Mouse (Mus musculus) heart, embryonic 11.5 days (tissue): ENCODE measurements around the gene Hectd2. TPM values are rescaled to one million over a fixed set of nuclear protein-coding genes. Genes with fewer than 3 reads are reported as not detected.
A peak's percentile ranks its signal among the peaks of the same experiment; 100 is the strongest.

Experiments
- ATAC-seq: fragments of 200-750 bp; cut with Nextera tagmentation; replicated peaks from 2 replicates; pipeline ENCODE4 v1.8.0; 2017; ENCODE audit warnings: moderate library complexity; ENCODE audit not compliant: insufficient number of reproducible peaks, low FRiP score, low TSS enrichment
- H3K27ac ChIP-seq: fragments of 300-500 bp; sonication (generic); 2 replicates; pipeline ENCODE4 v1.5.1; 2014; ENCODE audit warnings: mild to moderate bottlenecking, low read depth, low read length
- H3K27me3 ChIP-seq: fragments of 300-500 bp; sonication (generic); 2 replicates; pipeline ENCODE4 v1.6.1; 2014; ENCODE audit warnings: mild to moderate bottlenecking, low read length, mixed read lengths; ENCODE audit not compliant: control insufficient read depth, insufficient read depth
- H3K36me3 ChIP-seq: fragments of 300-500 bp; sonication (generic); 2 replicates; pipeline ENCODE4 v1.6.1; 2014; ENCODE audit warnings: mild to moderate bottlenecking, low read length, moderate library complexity, mixed read lengths; ENCODE audit not compliant: control insufficient read depth, insufficient read depth
- H3K4me1 ChIP-seq: fragments of 300-500 bp; sonication (generic); 2 replicates; pipeline ENCODE4 v1.6.1; 2014; ENCODE audit warnings: low read length; ENCODE audit not compliant: control insufficient read depth, insufficient read depth
- H3K4me2 ChIP-seq: fragments of 300-500 bp; sonication (generic); 2 replicates; pipeline ENCODE4 v1.6.1; 2014; ENCODE audit warnings: mild to moderate bottlenecking, moderate library complexity
- H3K4me3 ChIP-seq: fragments of 300-500 bp; sonication (generic); 2 replicates; pipeline ENCODE4 v1.5.1; 2014; ENCODE audit warnings: low read depth, low read length
- H3K9ac ChIP-seq: fragments of 300-500 bp; sonication (generic); 2 replicates; pipeline ENCODE4 v1.6.1; 2014; ENCODE audit warnings: mild to moderate bottlenecking, low read depth, low read length, moderate library complexity
- H3K9me3 ChIP-seq: fragments of 300-500 bp; sonication (generic); replicated peaks from 2 replicates; pipeline ENCODE4 v1.6.1; 2016; ENCODE audit warnings: low read length; ENCODE audit not compliant: control insufficient read depth
- WGBS: fragments of 180-500 bp; shearing (Covaris S2); extraction: QIAGEN DNeasy Blood & Tissue Kit; methylation state at CpG from one replicate; pipeline ENCODE4 v1.1.7; 2014; ENCODE audit not compliant: insufficient replicate concordance; 5-methylcytosine and 5-hydroxymethylcytosine counted together
- polyA plus RNA-seq: library from polyadenylated mRNA; unstranded; fragments of >200 nt; fragmentation: Nextera tagmentation; extraction: Ambion mirVana; gene quantifications from 2 replicates; pipeline ENCODE4 v1.2.1, GENCODE M21; 2014

Hectd2 gene
- polyA plus RNA-seq, 1 experiment from 2014 or later, result 10.1 TPM

DNA sequence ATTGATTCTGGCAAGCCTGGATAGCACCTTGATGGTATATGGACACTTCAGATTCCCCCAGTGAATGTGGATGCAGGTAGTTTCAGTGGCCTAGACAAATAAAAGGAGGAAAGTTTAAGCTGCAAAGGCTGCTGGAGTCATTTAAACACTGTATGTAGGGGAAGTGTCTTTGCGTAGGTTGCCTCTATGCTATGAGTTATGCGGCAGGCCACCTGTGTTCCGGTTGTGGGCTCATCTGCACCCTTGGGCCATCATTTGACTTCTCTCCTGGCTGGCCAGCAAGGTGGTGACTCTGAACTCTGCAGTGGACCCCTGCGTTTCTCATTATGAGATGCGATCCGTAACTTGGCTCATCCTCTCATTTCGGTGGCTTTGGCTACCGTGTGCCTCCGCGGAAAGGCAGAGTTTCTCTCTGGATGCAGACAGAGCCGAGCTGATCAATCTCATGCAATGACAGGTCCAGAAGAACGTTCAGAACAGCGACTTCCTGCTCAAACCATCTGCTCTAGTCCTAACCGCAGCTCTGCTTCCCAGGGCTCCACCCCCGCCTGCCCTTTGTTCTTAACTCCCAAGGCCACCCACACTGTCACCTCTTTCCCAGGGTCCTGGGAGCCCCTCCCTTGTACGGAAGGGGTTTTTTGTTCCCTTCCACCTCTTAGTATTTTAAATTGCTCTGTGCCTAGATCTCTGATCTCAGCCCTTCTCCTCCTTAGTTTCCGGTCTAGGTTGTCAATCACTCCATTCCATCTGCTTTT, 20.3 kb upstream of the Hectd2 start:
- Histone ChIP-seq H3K4me3 (no peak overlapping the region), H3K9ac (no peak overlapping the region), H3K27ac (peak overlapping the region; percentile 11; the same call in 1 of the 2 replicates), H3K4me2 (peak overlapping the region; percentile 29), H3K9me3 (no peaks in the 10 kb centered on the region), H3K27me3 (no peaks in the 10 kb centered on the region), H3K36me3 (no peaks in the 10 kb centered on the region), H3K4me1 (peaks cover 6% of the 10 kb centered on the region; the same call in 1 of the 2 replicates)
- peak; percentile 39; the same call in 1 of the 2 replicates for ATAC-seq
- WGBS, result 49% methylated on average over 17 of the region's 17 CpGs

DNA sequence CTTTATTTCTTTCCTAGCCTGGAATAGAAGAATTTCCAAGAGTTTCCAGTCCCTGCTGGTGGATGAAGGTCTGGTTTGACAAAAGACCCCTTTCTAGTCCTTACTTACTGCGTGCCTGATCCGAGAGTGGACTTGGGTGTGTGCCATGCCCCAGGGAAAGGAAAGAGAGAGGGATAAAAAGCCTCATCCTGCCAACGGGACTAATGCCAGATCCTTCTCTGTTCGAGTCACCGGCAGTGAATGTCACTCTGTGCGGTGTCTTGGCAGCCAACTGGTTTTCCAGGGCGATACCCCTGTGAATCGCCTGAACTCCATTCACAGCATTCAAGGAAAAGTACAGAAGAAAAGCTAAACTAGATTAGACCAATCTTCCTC, 19.7 kb upstream of the Hectd2 start:
- no peak overlapping the region for H3K4me3 ChIP-seq
- WGBS, result 43% methylated on average over 8 of the region's 8 CpGs
- no peaks in the 10 kb centered on the region for H3K27me3 ChIP-seq
- H3K27ac ChIP-seq, result no peak overlapping the region
- H3K9me3 ChIP-seq, result no peaks in the 10 kb centered on the region
- H3K4me2 ChIP-seq, result peak overlapping the region; percentile 29
- no peak overlapping the region for H3K9ac ChIP-seq
- H3K4me1 ChIP-seq, result peaks cover 6% of the 10 kb centered on the region; the same call in 1 of the 2 replicates
- ATAC-seq, result no peak
- no peaks in the 10 kb centered on the region for H3K36me3 ChIP-seq

DNA sequence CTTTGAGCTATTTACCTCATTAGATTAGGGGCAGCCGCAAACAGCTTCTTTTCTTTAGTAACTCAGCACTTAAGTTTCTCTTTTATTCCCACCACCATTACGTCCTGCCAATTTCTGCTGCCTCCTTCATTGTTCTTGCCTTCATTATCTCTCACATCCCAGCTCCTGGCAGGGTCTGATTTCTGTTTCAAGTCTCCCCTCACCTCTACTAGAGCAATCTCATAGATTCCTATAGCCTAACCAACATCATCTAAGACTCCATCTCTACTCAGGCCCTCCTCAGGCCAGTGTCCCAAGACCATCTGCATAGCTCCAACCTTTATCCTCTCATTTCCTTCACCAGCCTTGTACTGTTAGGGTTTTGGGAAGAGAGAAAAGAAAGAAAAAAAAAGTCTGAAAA, 19.3 kb upstream of the Hectd2 start:
- H3K9ac ChIP-seq, result no peak overlapping the region
- H3K4me3 ChIP-seq, result no peak overlapping the region
- 65% methylated on average over 2 of the region's 2 CpGs for WGBS

DNA sequence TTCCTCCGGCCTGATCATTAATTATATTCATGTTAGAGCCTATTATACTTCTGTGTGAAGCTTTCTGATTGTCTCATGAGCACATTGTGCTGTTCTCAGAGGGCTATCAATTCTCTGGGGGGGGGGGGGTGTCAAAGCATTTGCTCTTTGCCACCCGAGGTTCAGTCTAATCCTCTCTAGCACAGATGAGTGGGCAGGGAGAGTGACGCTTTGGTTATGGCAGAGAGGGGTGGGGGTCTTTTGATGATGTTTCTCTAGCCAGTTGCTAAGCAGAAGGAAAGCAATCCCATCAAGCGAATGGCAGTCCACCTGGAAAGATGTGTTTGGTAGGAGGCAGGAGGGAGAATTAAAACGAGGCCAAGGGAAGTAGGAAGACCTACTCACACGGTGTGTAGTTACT, 18.6 kb upstream of the Hectd2 start:
- peaks cover 9% of the 10 kb centered on the region; the same call in 1 of the 2 replicates for H3K4me1 ChIP-seq
- H3K9me3 ChIP-seq, result no peaks in the 10 kb centered on the region
- no peak for ATAC-seq
- no peak overlapping the region for H3K4me2 ChIP-seq
- H3K27ac ChIP-seq, result no peak overlapping the region
- 56% methylated on average over 6 of the region's 6 CpGs for WGBS
- no peak overlapping the region for H3K9ac ChIP-seq
- no peaks in the 10 kb centered on the region for H3K36me3 ChIP-seq
- H3K4me3 ChIP-seq, result no peak overlapping the region
- H3K27me3 ChIP-seq, result no peaks in the 10 kb centered on the region

More for the DNA sequence above, 19.3 kb upstream of the Hectd2 start:
- Histone ChIP-seq H3K9me3 (no peaks in the 10 kb centered on the region), H3K27ac (no peak overlapping the region), H3K36me3 (no peaks in the 10 kb centered on the region), H3K27me3 (no peaks in the 10 kb centered on the region), H3K4me1 (peaks cover 9% of the 10 kb centered on the region; the same call in 1 of the 2 replicates), H3K4me2 (no peak overlapping the region)
- no peak for ATAC-seq

DNA sequence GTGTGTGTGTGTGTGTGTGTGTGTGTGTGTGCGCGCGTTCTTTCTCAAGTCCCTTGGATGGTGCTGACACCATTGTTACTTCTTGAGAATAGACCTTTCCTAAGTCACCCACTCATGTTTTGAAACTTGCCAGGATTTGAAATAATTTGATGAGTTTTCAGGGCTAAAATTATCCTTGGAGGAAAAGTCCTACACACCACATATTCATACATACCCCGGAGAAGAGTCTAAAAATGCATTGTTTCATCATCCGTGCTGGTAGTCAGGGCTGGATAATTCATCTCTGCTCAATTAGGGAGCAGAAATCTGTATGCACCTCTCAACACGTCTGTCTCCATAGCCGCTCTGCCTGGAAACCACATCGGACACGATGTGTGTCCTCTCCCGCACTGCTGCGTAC, 17.5 kb upstream of the Hectd2 start:
- H3K4me3 ChIP-seq, result no peak overlapping the region
- peaks cover 9% of the 10 kb centered on the region; the same call in 1 of the 2 replicates for H3K4me1 ChIP-seq
- WGBS, result 80% methylated on average over 11 of the region's 11 CpGs
- no peak overlapping the region for H3K4me2 ChIP-seq
- no peaks in the 10 kb centered on the region for H3K27me3 ChIP-seq
- no peaks in the 10 kb centered on the region for H3K36me3 ChIP-seq
- ATAC-seq, result no peak
- no peak overlapping the region for H3K9ac ChIP-seq
- no peaks in the 10 kb centered on the region for H3K9me3 ChIP-seq
- no peak overlapping the region for H3K27ac ChIP-seq

DNA sequence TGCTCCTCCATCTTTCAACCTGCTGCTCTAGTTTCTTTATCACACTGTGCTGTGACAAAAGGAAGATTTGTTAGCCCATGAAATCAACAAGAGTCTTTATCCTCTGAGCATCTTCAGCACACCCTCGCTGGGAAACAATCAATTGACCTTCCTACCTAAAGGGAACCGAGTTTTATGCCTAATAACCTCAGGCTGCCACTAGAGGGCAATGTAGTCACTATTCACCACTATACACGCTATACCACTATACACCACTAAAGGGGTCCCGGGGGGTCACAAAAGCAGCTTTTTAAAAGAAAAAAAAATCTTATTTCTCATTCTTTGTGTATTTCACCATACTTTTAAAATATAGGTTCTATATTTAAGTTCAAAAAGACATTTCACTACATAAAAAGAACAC, 15.9 kb upstream of the Hectd2 start:
- WGBS, result 8% methylated on average over 4 of the region's 4 CpGs
- Histone ChIP-seq H3K9me3 (no peaks in the 10 kb centered on the region), H3K4me1 (peaks cover 9% of the 10 kb centered on the region; the same call in 1 of the 2 replicates), H3K9ac (no peak overlapping the region), H3K4me2 (no peak overlapping the region), H3K4me3 (no peak overlapping the region), H3K36me3 (no peaks in the 10 kb centered on the region), H3K27ac (no peak overlapping the region), H3K27me3 (no peaks in the 10 kb centered on the region)
- ATAC-seq, result no peak

DNA sequence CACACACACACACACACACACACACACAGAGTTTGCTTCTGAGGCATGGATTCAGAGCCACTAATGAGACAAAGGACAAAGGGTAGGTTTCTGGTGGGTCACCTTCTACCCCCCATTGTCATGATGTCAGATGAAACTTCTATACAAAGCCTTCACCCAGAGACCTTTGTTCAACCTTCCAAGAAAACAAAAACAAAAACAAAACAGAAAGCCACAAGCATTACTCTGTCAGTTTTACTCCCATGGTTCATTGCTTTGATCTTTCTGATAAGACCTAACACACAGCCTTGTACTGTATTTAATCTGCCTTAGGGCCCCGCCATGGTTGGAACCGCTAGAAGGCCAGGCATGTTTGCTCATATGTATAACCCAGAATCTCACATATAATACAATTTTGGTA, 15.1 kb upstream of the Hectd2 start:
- ATAC-seq, result no peak
- Histone ChIP-seq H3K27ac (no peak overlapping the region), H3K4me3 (no peak overlapping the region), H3K4me2 (no peak overlapping the region), H3K4me1 (peaks cover 7% of the 10 kb centered on the region; the same call in 1 of the 2 replicates), H3K9ac (no peak overlapping the region), H3K9me3 (no peaks in the 10 kb centered on the region), H3K27me3 (no peaks in the 10 kb centered on the region), H3K36me3 (no peaks in the 10 kb centered on the region)
- 87% methylated on average over 2 of the region's 2 CpGs for WGBS

DNA sequence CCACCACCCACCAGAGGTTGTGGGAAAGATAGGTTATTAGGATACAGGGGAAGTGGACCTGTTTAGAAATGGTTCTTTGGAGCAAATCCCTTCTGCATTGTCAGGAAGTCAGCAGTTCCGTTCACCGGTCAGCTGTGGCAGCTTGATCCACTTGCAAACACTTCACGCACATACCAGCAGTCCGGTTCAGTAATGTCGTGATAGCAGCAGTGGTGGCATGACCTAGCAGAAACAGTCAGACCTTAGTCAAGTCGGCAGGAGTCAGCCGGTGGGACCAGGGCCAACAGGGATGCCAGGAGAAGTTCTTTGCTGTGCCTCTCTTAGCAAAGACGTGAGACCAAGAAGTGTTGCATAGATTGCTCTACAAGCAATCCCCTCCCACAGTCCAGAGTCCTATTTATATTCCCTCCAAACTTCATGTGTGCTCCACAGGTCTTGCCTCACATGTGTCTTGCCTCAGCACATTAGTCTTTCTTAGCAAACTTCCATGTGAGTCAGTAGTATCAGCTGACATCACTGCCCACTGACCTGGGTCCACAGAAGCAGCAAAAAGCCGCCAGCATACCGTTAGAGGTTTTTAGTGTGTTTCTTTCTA, 14.3 kb upstream of the Hectd2 start:
- H3K9me3 ChIP-seq, result no peaks in the 10 kb centered on the region
- H3K27ac ChIP-seq, result no peak overlapping the region
- no peak overlapping the region; the same call in 1 of the 2 replicates for H3K4me2 ChIP-seq
- H3K9ac ChIP-seq, result no peak overlapping the region
- H3K36me3 ChIP-seq, result no peaks in the 10 kb centered on the region
- no peak for ATAC-seq
- H3K27me3 ChIP-seq, result no peaks in the 10 kb centered on the region
- 48% methylated on average over 10 of the region's 10 CpGs for WGBS
- H3K4me1 ChIP-seq, result peaks cover 3% of the 10 kb centered on the region; the same call in 1 of the 2 replicates
- no peak overlapping the region for H3K4me3 ChIP-seq
